In genomic region chr3:95550176-95550575, GRCm38 (mm10) we compare ENCODE assay signal across 26 mouse cellular contexts. TPM values are rescaled to one million over a fixed set of nuclear protein-coding genes. Genes with fewer than 3 reads are reported as not detected.
"Had no signal": no experiment of that assay in that cellular context is flagged by ENCODE, and none has a peak within 500 bp of the region (broad histone marks: within the 10 kb centered on the region; RNA-seq: fewer than 3 reads in every experiment).

No protein-coding gene starts in this region.

- DNase-seq: heart, postnatal 10 days; heart, postnatal 14 days; heart, postnatal 36 days; heart, postnatal 4 days; kidney, adult 11 months; kidney, adult 18-20 months; kidney, adult 2 months; kidney, adult 8-10 months; kidney, adult 9 months; kidney, postnatal 10 days; kidney, postnatal 14 days; kidney, postnatal 25 days; kidney, postnatal 36 days; kidney, postnatal 4 days; layer of hippocampus, adult 9-11 months; layer of hippocampus, postnatal 36 days had no signal

RNA-seq across cellular contexts. Expression of gene Hormad1, which starts 9.3 kb away (rescaled TPM):
- total RNA-seq: heart, postnatal 10 days; heart, postnatal 14 days; heart, postnatal 36 days; heart, postnatal 4 days; hematopoietic stem cell, adult 5-6 weeks; hindbrain, postnatal 0 days; layer of hippocampus, adult 18-20 months; layer of hippocampus, adult 2 months; layer of hippocampus, adult 8-10 months; layer of hippocampus, postnatal 10 days; layer of hippocampus, postnatal 14 days; layer of hippocampus, postnatal 25 days; layer of hippocampus, postnatal 36 days; left cerebral cortex, adult 18-20 months; left cerebral cortex, adult 2 months had no signal

RNA-seq across cellular contexts. Expression of gene Ctsk, which starts 51.1 kb away (rescaled TPM):
- total RNA-seq: hematopoietic stem cell, adult 5-6 weeks had no signal
